Mouse (Mus musculus) gastrocnemius, adult 8-10 months (tissue): Measurements from ENCODE around the gene C3ar1. TPM values are rescaled to one million over a fixed set of nuclear protein-coding genes. Genes with fewer than 3 reads are reported as not detected.

Experiments
- DNase-seq, 2 experiments: peaks; one replicate each; pipeline ENCODE4 v3.0.0; 2022; ENCODE audit warnings: low spot score in 2 of 2
- total RNA-seq, 4 experiments: library from RNA; stranded (reverse); gene quantifications; 2 replicates each; pipeline ENCODE4 v1.2.4; 2022

The C3ar1 gene
- total RNA-seq, 4 experiments from 2014 or later, result 0.15 to 0.83 (median 0.42) TPM

GRCm38 (mm10) chr6:122828086-122828485 lies 27.9 kb downstream of the C3ar1 start:
- DNase-seq, result no peak

GRCm38 (mm10) chr6:122825923-122826742 lies 29.8 kb downstream of the C3ar1 start:
- peak; percentile 41 to 59 for DNase-seq

- no peak for DNase-seq
Measured at GRCm38 (mm10) chr6:122825166-122825565, 30.8 kb downstream of the C3ar1 start.

GRCm38 (mm10) chr6:122824086-122824485 lies 31.9 kb downstream of the C3ar1 start:
- peak; percentile 19 to 32 for DNase-seq

- DNase-seq, result no peak
Measured at GRCm38 (mm10) chr6:122821822-122822221, 34.1 kb downstream of the C3ar1 start.

GRCm38 (mm10) chr6:122820799-122821650 lies 34.9 kb downstream of the C3ar1 start:
- DNase-seq, result no peak

GRCm38 (mm10) chr6:122820071-122820798 lies 35.7 kb downstream of the C3ar1 start:
- DNase-seq, result no peak

- peak; percentile 47 to 61 for DNase-seq
Measured at GRCm38 (mm10) chr6:122819306-122820070, 36.5 kb downstream of the C3ar1 start, which contains the start of gene Foxj2. Foxj2 (plus strand) TSS chr6:122819914.

GRCm38 (mm10) chr6:122813640-122814039 lies 42.3 kb downstream of the C3ar1 start:
- no peak for DNase-seq

GRCm38 (mm10) chr6:122812716-122813115 lies 43.2 kb downstream of the C3ar1 start:
- DNase-seq, result no peak

- DNase-seq, result no peak
Measured at GRCm38 (mm10) chr6:122811771-122812600, 44.0 kb downstream of the C3ar1 start.

- DNase-seq, result peak; percentile 86 to 91
Measured at GRCm38 (mm10) chr6:122811280-122811652, 44.7 kb downstream of the C3ar1 start.

- peak; percentile 95 to 96 for DNase-seq
Measured at GRCm38 (mm10) chr6:122810615-122811279, 45.2 kb downstream of the C3ar1 start.

GRCm38 (mm10) chr6:122810022-122810614 lies 45.8 kb downstream of the C3ar1 start:
- no peak for DNase-seq

- peak; percentile 65 for DNase-seq
Measured at GRCm38 (mm10) chr6:122804418-122804817, 51.5 kb downstream of the C3ar1 start.

GRCm38 (mm10) chr6:122801801-122802514 lies 54.0 kb downstream of the C3ar1 start:
- no peak for DNase-seq

GRCm38 (mm10) chr6:122801301-122801800 lies 54.6 kb downstream of the C3ar1 start, which contains the start of gene Slc2a3:
Slc2a3 (minus strand) TSS chr6:122801640.
- peak; percentile 30 to 34 for DNase-seq
